Mouse (Mus musculus) ES-Bruce4 (cell line): ENCODE data around the gene Pmpcb. TPM values are rescaled to one million over a fixed set of nuclear protein-coding genes. Genes with fewer than 3 reads are reported as not detected.
"Not testable (repeated sequence)": the region's sequence is repeated elsewhere in the genome, so short reads cannot be mapped to it uniquely, and the experiment has no call there.

ENCODE experiments used
- H3K27ac ChIP-seq: 2 replicates; pipeline ENCODE4 v1.5.1; 2012; ENCODE audit warnings: low read length, inconsistent platforms; ENCODE audit not compliant: insufficient read depth
- H3K27me3 ChIP-seq: 2 replicates; pipeline ENCODE4 v1.6.1; 2012; ENCODE audit warnings: mild to moderate bottlenecking, low read length, inconsistent platforms; ENCODE audit not compliant: control insufficient read depth, poor library complexity, insufficient read depth, severe bottlenecking
- H3K36me3 ChIP-seq: 2 replicates; pipeline ENCODE4 v1.6.1; 2012; ENCODE audit warnings: inconsistent platforms, mild to moderate bottlenecking, low read length, moderate library complexity; ENCODE audit not compliant: control insufficient read depth, poor library complexity, insufficient read depth, severe bottlenecking
- H3K4me1 ChIP-seq: one replicate; pipeline ENCODE4 v1.8.1; 2011; ENCODE audit warnings: low read length; ENCODE audit not compliant: control insufficient read depth, insufficient read depth
- H3K4me3 ChIP-seq: 2 replicates; pipeline ENCODE4 v1.5.1; 2011; ENCODE audit warnings: low read depth, mild to moderate bottlenecking, low read length
- H3K9ac ChIP-seq: 2 replicates; pipeline ENCODE4 v1.6.1; 2012; ENCODE audit warnings: low read depth, mild to moderate bottlenecking, inconsistent platforms; ENCODE audit not compliant: poor library complexity, severe bottlenecking
- H3K9me3 ChIP-seq: replicated peaks from 2 replicates; pipeline ENCODE4 v1.6.1; 2012; ENCODE audit warnings: mild to moderate bottlenecking, low read length, inconsistent platforms; ENCODE audit not compliant: control insufficient read depth, poor library complexity, insufficient read depth, severe bottlenecking
- CTCF ChIP-seq: IDR thresholded peaks from one replicate; pipeline ENCODE4 v1.8.1; 2011; ENCODE audit warnings: low read depth, low read length
- EP300 ChIP-seq: IDR thresholded peaks from 2 replicates; pipeline ENCODE4 v1.6.1; 2011; ENCODE audit warnings: low read depth, low read length; ENCODE audit not compliant: insufficient read depth
- POLR2A ChIP-seq: IDR thresholded peaks from one replicate; pipeline ENCODE4 v1.8.1; 2011; ENCODE audit warnings: low read length; ENCODE audit not compliant: insufficient read depth
- polyA plus RNA-seq: library from polyadenylated mRNA; stranded (reverse); fragments of >200 nt; gene quantifications from 2 replicates; pipeline ENCODE4 v1.2.4, GENCODE M21; 2011; ENCODE audit warnings: low read depth; ENCODE audit not compliant: missing spikeins, insufficient read depth, insufficient read length

Gene Pmpcb
- polyA plus RNA-seq, 1 experiment, result 111 TPM

GRCm38 (mm10) chr5:21700934-21701333 is 36.0 kb upstream of the Pmpcb start:
- Histone ChIP-seq H3K4me3 (peak overlapping the region; percentile 93), H3K9me3 (no peaks in the 10 kb centered on the region), H3K9ac (peak overlapping the region; percentile 41), H3K27me3 (no peaks in the 10 kb centered on the region), H3K36me3 (no peaks in the 10 kb centered on the region), H3K27ac (no peak overlapping the region), H3K4me1 (no peaks in the 10 kb centered on the region)
- TF ChIP-seq EP300 (no peak), POLR2A (no peak), CTCF (no peak)

DNA sequence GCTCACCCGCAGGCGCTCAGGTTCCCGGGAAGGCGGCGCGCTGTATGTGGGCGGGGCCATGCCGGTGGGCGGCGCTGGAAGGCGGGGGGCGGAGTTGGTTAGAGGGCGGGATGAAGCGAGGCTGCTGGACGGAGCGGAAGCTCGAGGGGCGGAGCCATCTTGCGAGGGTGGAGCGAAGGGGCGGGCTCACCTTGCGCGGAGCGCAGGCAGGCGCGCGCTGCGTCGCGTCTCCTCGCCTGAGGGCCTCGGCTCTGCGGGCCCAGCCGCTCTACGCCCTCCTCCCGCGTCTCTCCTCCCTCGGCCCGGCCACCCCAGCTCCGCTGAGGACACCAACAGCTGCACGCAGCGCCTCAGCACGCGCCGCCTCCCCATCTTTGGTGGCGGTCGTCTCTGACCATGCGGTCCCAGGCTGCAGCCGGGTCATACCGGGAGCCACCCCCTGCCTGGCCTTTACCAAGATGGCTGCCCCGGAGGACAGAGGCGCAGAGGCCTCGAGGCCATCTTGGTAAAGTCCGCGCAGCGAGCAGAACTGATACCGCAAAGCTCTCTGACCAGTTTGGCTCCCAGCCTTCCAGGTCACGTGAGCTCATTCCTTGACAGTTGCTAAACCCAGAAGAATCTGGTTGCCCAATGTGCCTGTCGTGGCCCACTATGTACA is 35.5 kb upstream of the Pmpcb start, which contains the start of gene Napepld:
Gene Napepld (minus strand): TSS at position 46 of the 658 bp plus-strand sequence.
- H3K9ac ChIP-seq, result peak within 1 kb of the TSS; percentile 76
- H3K27ac ChIP-seq, result peak within 1 kb of the TSS; percentile 52; the same call in 1 of the 2 replicates
- no peaks in the 10 kb centered on the region for H3K4me1 ChIP-seq
- H3K36me3 ChIP-seq, result no peaks in the 10 kb centered on the region
- peaks cover under 1% of the 10 kb centered on the region; the same call in 1 of the 2 replicates for H3K9me3 ChIP-seq
- TF ChIP-seq CTCF (no peak), POLR2A (peak; percentile 98), EP300 (no peak)
- peak within 1 kb of the TSS; percentile 93 for H3K4me3 ChIP-seq
- no peaks in the 10 kb centered on the region for H3K27me3 ChIP-seq

GRCm38 (mm10) chr5:21702009-21702364 is 35.0 kb upstream of the Pmpcb start:
- Histone ChIP-seq H3K36me3 (no peaks in the 10 kb centered on the region), H3K9ac (peak overlapping the region; percentile 76), H3K27ac (no peak overlapping the region), H3K4me1 (no peaks in the 10 kb centered on the region), H3K27me3 (no peaks in the 10 kb centered on the region), H3K4me3 (peak overlapping the region; percentile 77), H3K9me3 (peaks cover 2% of the 10 kb centered on the region; the same call in 1 of the 2 replicates)
- TF ChIP-seq POLR2A, result no peak
- TF ChIP-seq CTCF, result no peak
- no peak for TF ChIP-seq EP300

DNA sequence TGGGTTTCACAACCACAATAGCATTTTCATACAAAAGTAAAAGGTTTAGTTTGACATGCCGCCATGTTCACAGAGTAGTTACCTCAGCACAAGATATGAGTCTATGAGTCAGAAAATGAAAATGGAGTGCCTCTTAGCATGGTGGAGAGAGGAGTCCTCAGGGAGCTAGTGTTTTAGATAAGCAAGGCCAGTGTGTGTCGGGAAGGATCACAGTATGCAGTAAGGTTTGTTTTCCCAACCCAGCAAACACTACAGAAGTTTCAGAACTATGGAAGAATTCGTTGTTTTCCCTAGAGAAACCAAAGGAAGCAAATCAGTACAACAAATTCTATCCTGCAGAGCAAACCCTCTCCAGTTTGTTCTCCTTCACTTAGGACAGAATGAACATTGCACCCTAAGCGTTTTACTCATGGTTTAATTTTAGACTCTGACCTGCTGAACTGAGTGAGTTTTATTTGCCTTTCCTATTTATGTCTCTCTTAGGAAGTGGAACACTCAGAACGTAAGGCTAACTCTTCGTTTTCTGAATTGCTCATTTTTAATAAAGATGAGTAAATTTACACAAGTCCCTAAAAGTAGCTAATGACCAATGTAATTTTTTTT is 34.0 kb upstream of the Pmpcb start:
- TF ChIP-seq POLR2A, result no peak
- TF ChIP-seq EP300, result no peak
- Histone ChIP-seq H3K9me3 (peaks cover 2% of the 10 kb centered on the region; the same call in 1 of the 2 replicates), H3K4me1 (no peaks in the 10 kb centered on the region), H3K27ac (no peak overlapping the region), H3K27me3 (no peaks in the 10 kb centered on the region), H3K9ac (no peak overlapping the region), H3K36me3 (no peaks in the 10 kb centered on the region), H3K4me3 (no peak overlapping the region)

DNA sequence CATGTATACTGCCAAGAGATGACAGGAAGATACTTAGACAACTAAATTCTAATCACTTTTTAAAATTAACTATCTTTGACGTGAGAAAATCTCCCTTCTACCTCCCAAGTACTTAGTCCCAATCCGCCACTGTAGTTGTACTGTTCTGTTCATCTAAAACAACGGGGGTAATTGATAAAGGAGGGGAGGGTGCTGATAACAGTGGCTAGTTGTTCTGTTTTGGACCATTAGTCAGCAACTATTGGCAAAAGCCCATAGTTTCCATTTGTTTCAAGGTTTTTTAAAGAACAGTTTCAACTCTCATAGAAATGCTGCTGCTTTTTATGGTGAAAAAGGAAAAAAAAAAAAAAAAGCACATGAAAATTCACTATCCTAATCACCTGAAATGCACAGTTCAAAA is 33.2 kb upstream of the Pmpcb start:
- Histone ChIP-seq H3K4me1 (no peaks in the 10 kb centered on the region), H3K9ac (no peak overlapping the region), H3K4me3 (no peak overlapping the region), H3K36me3 (no peaks in the 10 kb centered on the region), H3K9me3 (peaks cover 2% of the 10 kb centered on the region; the same call in 1 of the 2 replicates), H3K27ac (no peak overlapping the region), H3K27me3 (no peaks in the 10 kb centered on the region)
- TF ChIP-seq EP300, result no peak
- no peak for TF ChIP-seq CTCF

- Histone ChIP-seq H3K4me3 (no peak overlapping the region), H3K9me3 (peaks cover 2% of the 10 kb centered on the region; the same call in 1 of the 2 replicates), H3K4me1 (no peaks in the 10 kb centered on the region), H3K36me3 (no peaks in the 10 kb centered on the region), H3K27ac (no peak overlapping the region), H3K27me3 (no peaks in the 10 kb centered on the region; the same call in 1 of the 2 replicates), H3K9ac (no peak overlapping the region)
- no peak for TF ChIP-seq POLR2A
- TF ChIP-seq CTCF, result no peak
- TF ChIP-seq EP300, result no peak
Measured at GRCm38 (mm10) chr5:21706546-21706945, 30.4 kb upstream of the Pmpcb start.

- not testable (repeated sequence) for H3K27me3 ChIP-seq, H3K4me3 ChIP-seq, H3K4me1 ChIP-seq, H3K27ac ChIP-seq, H3K36me3 ChIP-seq, H3K9me3 ChIP-seq, H3K9ac ChIP-seq
Measured at GRCm38 (mm10) chr5:21708011-21708410, 28.9 kb upstream of the Pmpcb start.
